Mouse (Mus musculus) 3T3-L1 (cell line): ENCODE data around the gene Ankrd33.

Experiments used
- DNase-seq: peaks from one replicate; pipeline ENCODE4 v3.0.0-alpha.2; 2015; ENCODE audit warnings: low read depth, low spot score

Gene Ankrd33

GRCm38 (mm10) chr15:101146100-101146965 is 30.8 kb downstream of the Ankrd33 start:
- DNase-seq = no peak

- no peak for DNase-seq
These were observed 31.8 kb downstream of the Ankrd33 start for GRCm38 (mm10) chr15:101147115-101147909.

- DNase-seq = no peak
These were observed 32.3 kb downstream of the Ankrd33 start for GRCm38 (mm10) chr15:101147910-101148273.

- DNase-seq = no peak
These were observed 33.0 kb downstream of the Ankrd33 start for GRCm38 (mm10) chr15:101148604-101149003.

- DNase-seq = no peak
These were observed 36.1 kb downstream of the Ankrd33 start for GRCm38 (mm10) chr15:101151409-101152261.

- DNase-seq = no peak
These were observed 39.4 kb downstream of the Ankrd33 start for GRCm38 (mm10) chr15:101154700-101155616.

- no peak for DNase-seq
These were observed 44.6 kb downstream of the Ankrd33 start for GRCm38 (mm10) chr15:101160128-101160527.

- no peak for DNase-seq
These were observed 45.0 kb downstream of the Ankrd33 start for GRCm38 (mm10) chr15:101160591-101160990.

GRCm38 (mm10) chr15:101161534-101161933 is 46.0 kb downstream of the Ankrd33 start:
- no peak for DNase-seq

GRCm38 (mm10) chr15:101163056-101163458 is 47.5 kb downstream of the Ankrd33 start:
- DNase-seq = no peak

GRCm38 (mm10) chr15:101163854-101164253 is 48.3 kb downstream of the Ankrd33 start:
- peak; percentile 97 for DNase-seq

- DNase-seq = no peak
These were observed 48.7 kb downstream of the Ankrd33 start for GRCm38 (mm10) chr15:101164291-101164690.

- DNase-seq = no peak
These were observed 50.3 kb downstream of the Ankrd33 start for GRCm38 (mm10) chr15:101165658-101166437.

- no peak for DNase-seq
These were observed 52.0 kb downstream of the Ankrd33 start for GRCm38 (mm10) chr15:101167553-101167952.
